Mouse (Mus musculus): ENCODE results near the gene Atp5s. TPM values are rescaled to one million over a fixed set of nuclear protein-coding genes. Genes with fewer than 3 reads are reported as not detected.

The Atp5s gene
- total and polyA plus RNA-seq, 3 experiments, result 8.4 to 15.8 (median 11.4) TPM

Other genes with a start within 250 kb of the Atp5s start
- 14.4 and 14.9 TPM in 2 replicates for gene Vcpkmt, start 141.9 kb upstream of the Atp5s start, total RNA-seq (2012; rRNA removed)
- 23.5 and 24.8 TPM in 2 replicates for gene Vcpkmt, start 141.9 kb upstream of the Atp5s start, total RNA-seq (2014; rRNA removed)
- gene Vcpkmt, start 141.9 kb upstream of the Atp5s start, polyA plus RNA-seq (2012; ENCODE audit: insufficient read length, low read depth), result 31.5 and 38.9 TPM in 2 replicates
- gene Sos2, start 43.1 kb upstream of the Atp5s start, total RNA-seq (2012; rRNA removed), result 7.1 and 9.6 TPM in 2 replicates
- gene Sos2, start 43.1 kb upstream of the Atp5s start, total RNA-seq (2014; rRNA removed), result 9.2 and 10.3 TPM in 2 replicates
- 7.2 and 7.9 TPM in 2 replicates for gene Sos2, start 43.1 kb upstream of the Atp5s start, polyA plus RNA-seq (2012; ENCODE audit: insufficient read length, low read depth)
- gene L2hgdh, start 77 bp upstream of the Atp5s start, total RNA-seq (2012; rRNA removed), result 12.1 and 13.6 TPM in 2 replicates
- 24.3 and 26.6 TPM in 2 replicates for gene L2hgdh, start 77 bp upstream of the Atp5s start, total RNA-seq (2014; rRNA removed)
- 15.4 and 20.2 TPM in 2 replicates for gene L2hgdh, start 77 bp upstream of the Atp5s start, polyA plus RNA-seq (2012; ENCODE audit: insufficient read length, low read depth)
- not detected in 2 replicates for gene Cdkl1, start 66.3 kb downstream of the Atp5s start, total RNA-seq (2012; rRNA removed)
- gene Cdkl1, start 66.3 kb downstream of the Atp5s start, total RNA-seq (2014; rRNA removed), result 0.14 TPM in 1 of 2 replicates, not detected in the other
- gene Cdkl1, start 66.3 kb downstream of the Atp5s start, polyA plus RNA-seq (2012; ENCODE audit: insufficient read length, low read depth), result 0.31 TPM in 1 of 2 replicates, not detected in the other
- gene Atl1, start 167.7 kb downstream of the Atp5s start, total RNA-seq (2012; rRNA removed), result 0.55 and 0.64 TPM in 2 replicates
- gene Atl1, start 167.7 kb downstream of the Atp5s start, total RNA-seq (2014; rRNA removed), result 0.31 and 0.51 TPM in 2 replicates
- gene Atl1, start 167.7 kb downstream of the Atp5s start, polyA plus RNA-seq (2012; ENCODE audit: insufficient read length, low read depth), result 0.52 and 0.74 TPM in 2 replicates
- gene Map4k5, start 168.2 kb downstream of the Atp5s start, total RNA-seq (2012; rRNA removed), result 7.8 and 9.6 TPM in 2 replicates
- gene Map4k5, start 168.2 kb downstream of the Atp5s start, total RNA-seq (2014; rRNA removed), result 12.5 and 14.0 TPM in 2 replicates
- gene Map4k5, start 168.2 kb downstream of the Atp5s start, polyA plus RNA-seq (2012; ENCODE audit: insufficient read length, low read depth), result 12.5 and 13.5 TPM in 2 replicates